Mouse (Mus musculus): ENCODE measurements around the gene Cdc26. TPM values are rescaled to one million over a fixed set of nuclear protein-coding genes. Genes with fewer than 3 reads are reported as not detected.

Gene Cdc26
- polyA plus RNA-seq, 1 experiment from 2014 or later, result 82.0 TPM

GRCm38 (mm10) chr4:62374342-62374741 is 34.1 kb downstream of the Cdc26 start:
- Histone ChIP-seq H3K4me2 (0 out of 2 replicates have a peak overlapping the region, but pooled peaks have one; percentile 5), H3K9me3 (replicated peaks) (no peaks in the 10 kb centered on the region), H3K9ac (no peak overlapping the region), H3K4me3 (no peak overlapping the region), H3K36me3 (no peaks in the 10 kb centered on the region), H3K27ac (peak overlapping the region; percentile 65), H3K4me1 (replicated peaks) (peaks cover 39% of the 10 kb centered on the region), H3K27me3 (no peaks in the 10 kb centered on the region)
- no peak for ATAC-seq (replicated peaks; ENCODE audit: insufficient number of reproducible peaks, insufficient read depth, low FRiP score, low read depth)
- 41% methylated on average over 4 of the region's 4 CpGs for WGBS

- no peak overlapping the region for H3K27ac ChIP-seq
- H3K36me3 ChIP-seq, result no peaks in the 10 kb centered on the region
- H3K9me3 ChIP-seq (replicated peaks), result no peaks in the 10 kb centered on the region
- no peak for ATAC-seq (replicated peaks; ENCODE audit: insufficient number of reproducible peaks, insufficient read depth, low FRiP score, low read depth)
- peaks cover 43% of the 10 kb centered on the region for H3K4me1 ChIP-seq (replicated peaks)
- no peak overlapping the region for H3K9ac ChIP-seq
- WGBS, result 56% methylated on average over 7 of the region's 7 CpGs
- no peak overlapping the region for H3K4me3 ChIP-seq
- H3K4me2 ChIP-seq, result no peak overlapping the region
- no peaks in the 10 kb centered on the region for H3K27me3 ChIP-seq
These were observed 34.8 kb downstream of the Cdc26 start for GRCm38 (mm10) chr4:62373668-62374067.

- Histone ChIP-seq H3K4me2 (no peak overlapping the region), H3K4me1 (replicated peaks) (peaks cover 41% of the 10 kb centered on the region)
These were observed 35.5 kb downstream of the Cdc26 start for GRCm38 (mm10) chr4:62372818-62373520.

GRCm38 (mm10) chr4:62372410-62372809 is 36.0 kb downstream of the Cdc26 start:
- Histone ChIP-seq H3K4me3 (no peak overlapping the region), H3K4me1 (replicated peaks) (peaks cover 41% of the 10 kb centered on the region), H3K9ac (no peak overlapping the region), H3K27ac (no peak overlapping the region), H3K4me2 (no peak overlapping the region), H3K36me3 (no peaks in the 10 kb centered on the region), H3K9me3 (replicated peaks) (no peaks in the 10 kb centered on the region), H3K27me3 (no peaks in the 10 kb centered on the region)
- ATAC-seq (replicated peaks; ENCODE audit: insufficient number of reproducible peaks, insufficient read depth, low FRiP score, low read depth), result no peak
- 48% methylated on average over 1 of the region's 1 CpGs for WGBS

More at GRCm38 (mm10) chr4:62372818-62373520, 35.5 kb downstream of the Cdc26 start:
- Histone ChIP-seq H3K36me3 (no peaks in the 10 kb centered on the region), H3K27me3 (no peaks in the 10 kb centered on the region), H3K4me3 (no peak overlapping the region), H3K9me3 (replicated peaks) (no peaks in the 10 kb centered on the region), H3K9ac (no peak overlapping the region), H3K27ac (no peak overlapping the region)
- ATAC-seq (replicated peaks; ENCODE audit: insufficient number of reproducible peaks, insufficient read depth, low FRiP score, low read depth), result no peak
- WGBS, result 82% methylated on average over 9 of the region's 9 CpGs

DNA sequence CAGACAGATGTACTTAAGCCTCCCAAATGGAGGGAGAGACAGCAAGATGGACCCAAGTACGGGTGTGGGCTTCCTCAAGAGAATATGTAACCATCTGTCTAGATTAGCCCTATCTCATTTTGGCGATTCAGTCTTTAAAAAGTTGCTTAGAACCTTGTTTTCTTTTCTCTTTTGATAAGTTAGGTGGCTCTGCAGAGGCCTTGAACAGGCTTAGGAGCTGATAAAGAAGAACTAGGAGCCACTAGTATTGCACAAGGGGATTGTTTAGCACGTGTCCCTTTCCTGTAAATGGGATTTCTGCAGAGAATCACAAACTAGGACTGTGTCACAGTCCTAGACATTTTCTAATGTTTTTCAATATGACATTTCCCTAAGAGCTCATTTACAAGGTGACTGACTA is 39.4 kb downstream of the Cdc26 start:
- no peak overlapping the region for H3K4me2 ChIP-seq
- H3K4me3 ChIP-seq, result no peak overlapping the region
- H3K9me3 ChIP-seq (replicated peaks), result no peaks in the 10 kb centered on the region
- no peak overlapping the region for H3K27ac ChIP-seq
- H3K36me3 ChIP-seq, result no peaks in the 10 kb centered on the region
- 27% methylated on average over 3 of the region's 3 CpGs for WGBS
- H3K4me1 ChIP-seq (replicated peaks), result peaks cover 29% of the 10 kb centered on the region
- no peak overlapping the region for H3K9ac ChIP-seq
- ATAC-seq (replicated peaks; ENCODE audit: insufficient number of reproducible peaks, insufficient read depth, low FRiP score, low read depth), result no peak
- H3K27me3 ChIP-seq, result no peaks in the 10 kb centered on the region

GRCm38 (mm10) chr4:62367586-62367985 is 40.9 kb downstream of the Cdc26 start:
- H3K27me3 ChIP-seq, result no peaks in the 10 kb centered on the region
- no peak overlapping the region for H3K4me3 ChIP-seq
- H3K4me2 ChIP-seq, result no peak overlapping the region
- H3K9ac ChIP-seq, result no peak overlapping the region
- no peak for ATAC-seq (replicated peaks; ENCODE audit: insufficient number of reproducible peaks, insufficient read depth, low FRiP score, low read depth)
- peaks cover 25% of the 10 kb centered on the region for H3K4me1 ChIP-seq (replicated peaks)
- H3K36me3 ChIP-seq, result no peaks in the 10 kb centered on the region
- no peak overlapping the region for H3K27ac ChIP-seq
- no peaks in the 10 kb centered on the region for H3K9me3 ChIP-seq (replicated peaks)
- WGBS, result 86% methylated on average over 6 of the region's 6 CpGs

- no peak overlapping the region for H3K27ac ChIP-seq
- H3K36me3 ChIP-seq, result no peaks in the 10 kb centered on the region
- ATAC-seq (replicated peaks; ENCODE audit: insufficient number of reproducible peaks, insufficient read depth, low FRiP score, low read depth), result no peak
- H3K9ac ChIP-seq, result no peak overlapping the region
- WGBS, result 77% methylated on average over 4 of the region's 4 CpGs
- H3K4me2 ChIP-seq, result no peak overlapping the region
- H3K4me3 ChIP-seq, result no peak overlapping the region
- H3K9me3 ChIP-seq (replicated peaks), result no peaks in the 10 kb centered on the region
- no peaks in the 10 kb centered on the region for H3K27me3 ChIP-seq
- H3K4me1 ChIP-seq (replicated peaks), result peaks cover 25% of the 10 kb centered on the region
These were observed 42.2 kb downstream of the Cdc26 start for GRCm38 (mm10) chr4:62366291-62366690.

- Histone ChIP-seq H3K36me3 (no peaks in the 10 kb centered on the region), H3K4me3 (no peak overlapping the region), H3K27ac (no peak overlapping the region), H3K4me2 (no peak overlapping the region), H3K27me3 (no peaks in the 10 kb centered on the region), H3K9me3 (replicated peaks) (no peaks in the 10 kb centered on the region), H3K4me1 (replicated peaks) (peaks cover 20% of the 10 kb centered on the region), H3K9ac (no peak overlapping the region)
- WGBS, result 85% methylated on average over 8 of the region's 8 CpGs
- ATAC-seq (replicated peaks; ENCODE audit: insufficient number of reproducible peaks, insufficient read depth, low FRiP score, low read depth), result no peak
These were observed 44.1 kb downstream of the Cdc26 start for GRCm38 (mm10) chr4:62364299-62364698.

GRCm38 (mm10) chr4:62362437-62362836 is 46.0 kb downstream of the Cdc26 start:
- WGBS, result 74% methylated on average over 2 of the region's 2 CpGs
- no peak for ATAC-seq (replicated peaks; ENCODE audit: insufficient number of reproducible peaks, insufficient read depth, low FRiP score, low read depth)
- H3K9me3 ChIP-seq (replicated peaks), result no peaks in the 10 kb centered on the region
- H3K27ac ChIP-seq, result no peak overlapping the region
- H3K27me3 ChIP-seq, result no peaks in the 10 kb centered on the region
- no peaks in the 10 kb centered on the region for H3K36me3 ChIP-seq
- peaks cover 17% of the 10 kb centered on the region for H3K4me1 ChIP-seq (replicated peaks)
- no peak overlapping the region for H3K4me3 ChIP-seq
- no peak overlapping the region for H3K9ac ChIP-seq
- no peak overlapping the region for H3K4me2 ChIP-seq

- 84% methylated on average over 1 of the region's 1 CpGs for WGBS
- Histone ChIP-seq H3K36me3 (no peaks in the 10 kb centered on the region), H3K9me3 (replicated peaks) (no peaks in the 10 kb centered on the region), H3K4me1 (replicated peaks) (peaks cover 17% of the 10 kb centered on the region), H3K27ac (0 out of 2 replicates have a peak overlapping the region, but pooled peaks have one; percentile 17), H3K9ac (peak overlapping the region; percentile 68; the same call in 1 of the 2 replicates), H3K4me2 (peak overlapping the region; percentile 66), H3K27me3 (no peaks in the 10 kb centered on the region), H3K4me3 (peak overlapping the region; percentile 70)
- ATAC-seq (replicated peaks; ENCODE audit: insufficient number of reproducible peaks, insufficient read depth, low FRiP score, low read depth), result no peak
These were observed 46.4 kb downstream of the Cdc26 start for GRCm38 (mm10) chr4:62361997-62362396.

- H3K4me3 ChIP-seq, result peak overlapping the region; percentile 70
- H3K36me3 ChIP-seq, result no peaks in the 10 kb centered on the region
- no peaks in the 10 kb centered on the region for H3K9me3 ChIP-seq (replicated peaks)
- H3K4me1 ChIP-seq (replicated peaks), result peaks cover 17% of the 10 kb centered on the region
- peak overlapping the region; percentile 66 for H3K4me2 ChIP-seq
- no peak for ATAC-seq (replicated peaks; ENCODE audit: insufficient number of reproducible peaks, insufficient read depth, low FRiP score, low read depth)
- peak overlapping the region; percentile 68 for H3K9ac ChIP-seq
- WGBS, result 15% methylated on average over 6 of the region's 6 CpGs
- H3K27ac ChIP-seq, result 0 out of 2 replicates have a peak overlapping the region, but pooled peaks have one; percentile 81
- no peaks in the 10 kb centered on the region for H3K27me3 ChIP-seq
These were observed 46.9 kb downstream of the Cdc26 start for GRCm38 (mm10) chr4:62361571-62361970.
